Mouse (Mus musculus): ENCODE data around the gene AU040320. TPM values are rescaled to one million over a fixed set of nuclear protein-coding genes. Genes with fewer than 3 reads are reported as not detected.

The AU040320 gene
- polyA plus RNA-seq, 1 experiment from 2014 or later, result 26.2 TPM

- Histone ChIP-seq H3K4me2 (peak overlapping the region; percentile 26; the same call in 1 of the 2 replicates), H3K4me3 (ENCODE audit: low read depth, low read length) (peak overlapping the region; percentile 32), H3K27me3 (ENCODE audit: control insufficient read depth, insufficient read depth, low read length) (peaks cover 98% of the 10 kb centered on the region), H3K9ac (ENCODE audit: low read length) (peak overlapping the region; percentile 16; the same call in 1 of the 2 replicates), H3K4me1 (ENCODE audit: control insufficient read depth, insufficient read depth, low read length) (peaks cover 9% of the 10 kb centered on the region), H3K27ac (ENCODE audit: low read depth, low read length) (no peak overlapping the region), H3K36me3 (ENCODE audit: control insufficient read depth, insufficient read depth, low read length) (no peaks in the 10 kb centered on the region), H3K9me3 (ENCODE audit: control insufficient read depth, low read length) (no peaks in the 10 kb centered on the region)
- ATAC-seq (ENCODE audit: low FRiP score) (peak; percentile 28; the same call in 1 of the 2 replicates), DNase-seq (ENCODE audit: low spot score, missing footprints) (no peak)
- WGBS, result 2% methylated on average over 53 of the region's 62 CpGs
These were observed 17.9 kb upstream of the AU040320 start for GRCm38 (mm10) chr4:126735382-126736000.

- Histone ChIP-seq H3K36me3 (ENCODE audit: control insufficient read depth, insufficient read depth, low read length) (no peaks in the 10 kb centered on the region), H3K4me1 (ENCODE audit: control insufficient read depth, insufficient read depth, low read length) (peaks cover 9% of the 10 kb centered on the region), H3K27me3 (ENCODE audit: control insufficient read depth, insufficient read depth, low read length) (peaks cover 95% of the 10 kb centered on the region), H3K9me3 (ENCODE audit: control insufficient read depth, low read length) (no peaks in the 10 kb centered on the region), H3K9ac (ENCODE audit: low read length) (peak within 1 kb of the TSS; percentile 16; the same call in 1 of the 2 replicates), H3K27ac (ENCODE audit: low read depth, low read length) (no peak within 1 kb of the TSS), H3K4me3 (ENCODE audit: low read depth, low read length) (peak within 1 kb of the TSS; percentile 32), H3K4me2 (peak within 1 kb of the TSS; percentile 26; the same call in 1 of the 2 replicates)
- 2% methylated on average over 32 of the region's 32 CpGs for WGBS
- ATAC-seq (ENCODE audit: low FRiP score) (peak; percentile 62), DNase-seq (ENCODE audit: low spot score, missing footprints) (peak; percentile 96)
These were observed 17.3 kb upstream of the AU040320 start, which contains the start of gene Tfap2e for GRCm38 (mm10) chr4:126736001-126736414. Tfap2e (minus strand) TSS chr4:126736240.

GRCm38 (mm10) chr4:126739966-126740676, 13.2 kb upstream of the AU040320 start:
- ATAC-seq (ENCODE audit: low FRiP score) (no peak), DNase-seq (ENCODE audit: low spot score, missing footprints) (peak; percentile 86)
- H3K36me3 ChIP-seq (ENCODE audit: control insufficient read depth, insufficient read depth, low read length), result 0 out of 2 replicates have a peak, but pooled peaks cover 2% of the 10 kb centered on the region
- no peak overlapping the region for H3K9ac ChIP-seq (ENCODE audit: low read length)
- H3K9me3 ChIP-seq (ENCODE audit: control insufficient read depth, low read length), result no peaks in the 10 kb centered on the region
- 13% methylated on average over 10 of the region's 10 CpGs for WGBS
- peaks cover 8% of the 10 kb centered on the region for H3K4me1 ChIP-seq (ENCODE audit: control insufficient read depth, insufficient read depth, low read length)
- H3K27me3 ChIP-seq (ENCODE audit: control insufficient read depth, insufficient read depth, low read length), result peaks cover 80% of the 10 kb centered on the region
- no peak overlapping the region for H3K27ac ChIP-seq (ENCODE audit: low read depth, low read length)
- no peak overlapping the region for H3K4me2 ChIP-seq
- no peak overlapping the region for H3K4me3 ChIP-seq (ENCODE audit: low read depth, low read length)

- peaks cover 4% of the 10 kb centered on the region for H3K4me1 ChIP-seq (ENCODE audit: control insufficient read depth, insufficient read depth, low read length)
- ATAC-seq (ENCODE audit: low FRiP score) (0 out of 2 replicates have a peak, but pooled peaks have one; percentile 40), DNase-seq (ENCODE audit: low spot score, missing footprints) (peak; percentile 97)
- 3% methylated on average over 12 of the region's 12 CpGs for WGBS
- peaks cover 67% of the 10 kb centered on the region for H3K27me3 ChIP-seq (ENCODE audit: control insufficient read depth, insufficient read depth, low read length)
- H3K4me2 ChIP-seq, result no peak overlapping the region
- no peak overlapping the region for H3K4me3 ChIP-seq (ENCODE audit: low read depth, low read length)
- 0 out of 2 replicates have a peak, but pooled peaks cover 2% of the 10 kb centered on the region for H3K36me3 ChIP-seq (ENCODE audit: control insufficient read depth, insufficient read depth, low read length)
- H3K9ac ChIP-seq (ENCODE audit: low read length), result no peak overlapping the region
- H3K27ac ChIP-seq (ENCODE audit: low read depth, low read length), result no peak overlapping the region
- no peaks in the 10 kb centered on the region for H3K9me3 ChIP-seq (ENCODE audit: control insufficient read depth, low read length)
These were observed 11.9 kb upstream of the AU040320 start for GRCm38 (mm10) chr4:126741448-126741847.

- H3K27ac ChIP-seq (ENCODE audit: low read depth, low read length), result no peak overlapping the region
- H3K27me3 ChIP-seq (ENCODE audit: control insufficient read depth, insufficient read depth, low read length), result peaks cover 51% of the 10 kb centered on the region
- no peak overlapping the region for H3K4me2 ChIP-seq
- ATAC-seq (ENCODE audit: low FRiP score) (no peak), DNase-seq (ENCODE audit: low spot score, missing footprints) (no peak)
- H3K4me1 ChIP-seq (ENCODE audit: control insufficient read depth, insufficient read depth, low read length), result peaks cover 4% of the 10 kb centered on the region
- no peak overlapping the region for H3K4me3 ChIP-seq (ENCODE audit: low read depth, low read length)
- no peak overlapping the region for H3K9ac ChIP-seq (ENCODE audit: low read length)
- no peaks in the 10 kb centered on the region for H3K9me3 ChIP-seq (ENCODE audit: control insufficient read depth, low read length)
- H3K36me3 ChIP-seq (ENCODE audit: control insufficient read depth, insufficient read depth, low read length), result peaks cover 3% of the 10 kb centered on the region; the same call in 1 of the 2 replicates
- 50% methylated on average over 2 of the region's 2 CpGs for WGBS
These were observed 10.4 kb upstream of the AU040320 start for GRCm38 (mm10) chr4:126742976-126743375.

- no peak overlapping the region for H3K27ac ChIP-seq (ENCODE audit: low read depth, low read length)
- no peak overlapping the region for H3K4me2 ChIP-seq
- WGBS, result 4% methylated on average over 11 of the region's 11 CpGs
- no peak for DNase-seq (ENCODE audit: low spot score, missing footprints)
- H3K9me3 ChIP-seq (ENCODE audit: control insufficient read depth, low read length), result no peaks in the 10 kb centered on the region
- H3K4me1 ChIP-seq (ENCODE audit: control insufficient read depth, insufficient read depth, low read length), result peaks cover 4% of the 10 kb centered on the region
- peaks cover 44% of the 10 kb centered on the region for H3K27me3 ChIP-seq (ENCODE audit: control insufficient read depth, insufficient read depth, low read length)
- H3K4me3 ChIP-seq (ENCODE audit: low read depth, low read length), result no peak overlapping the region
- H3K9ac ChIP-seq (ENCODE audit: low read length), result no peak overlapping the region
- no peak for ATAC-seq (ENCODE audit: low FRiP score)
- H3K36me3 ChIP-seq (ENCODE audit: control insufficient read depth, insufficient read depth, low read length), result peaks cover 7% of the 10 kb centered on the region; the same call in 1 of the 2 replicates
These were observed 9.6 kb upstream of the AU040320 start for GRCm38 (mm10) chr4:126743713-126744112.

GRCm38 (mm10) chr4:126744831-126745230, 8.5 kb upstream of the AU040320 start:
- DNase-seq (ENCODE audit: low spot score, missing footprints), result no peak
- Histone ChIP-seq H3K9ac (ENCODE audit: low read length) (no peak overlapping the region), H3K4me1 (ENCODE audit: control insufficient read depth, insufficient read depth, low read length) (peaks cover 4% of the 10 kb centered on the region), H3K36me3 (ENCODE audit: control insufficient read depth, insufficient read depth, low read length) (peaks cover 7% of the 10 kb centered on the region; the same call in 1 of the 2 replicates), H3K4me3 (ENCODE audit: low read depth, low read length) (no peak overlapping the region), H3K27me3 (ENCODE audit: control insufficient read depth, insufficient read depth, low read length) (peaks cover 34% of the 10 kb centered on the region), H3K27ac (ENCODE audit: low read depth, low read length) (no peak overlapping the region), H3K4me2 (no peak overlapping the region), H3K9me3 (ENCODE audit: control insufficient read depth, low read length) (no peaks in the 10 kb centered on the region)
- 89% methylated on average over 14 of the region's 14 CpGs for WGBS
- peak; percentile 12; the same call in 1 of the 2 replicates for ATAC-seq (ENCODE audit: low FRiP score)

- 37% methylated on average over 13 of the region's 13 CpGs for WGBS
- Histone ChIP-seq H3K36me3 (ENCODE audit: control insufficient read depth, insufficient read depth, low read length) (peaks cover 9% of the 10 kb centered on the region; the same call in 1 of the 2 replicates), H3K4me3 (ENCODE audit: low read depth, low read length) (no peak overlapping the region), H3K27ac (ENCODE audit: low read depth, low read length) (no peak overlapping the region), H3K4me2 (no peak overlapping the region), H3K9ac (ENCODE audit: low read length) (no peak overlapping the region), H3K27me3 (ENCODE audit: control insufficient read depth, insufficient read depth, low read length) (peaks cover 29% of the 10 kb centered on the region), H3K4me1 (ENCODE audit: control insufficient read depth, insufficient read depth, low read length) (peaks cover 4% of the 10 kb centered on the region), H3K9me3 (ENCODE audit: control insufficient read depth, low read length) (no peaks in the 10 kb centered on the region)
- ATAC-seq (ENCODE audit: low FRiP score) (no peak), DNase-seq (ENCODE audit: low spot score, missing footprints) (peak; percentile 93)
These were observed 7.7 kb upstream of the AU040320 start for GRCm38 (mm10) chr4:126745506-126746193.
